Mouse (Mus musculus): ENCODE results near the gene Slc12a3. TPM values are rescaled to one million over a fixed set of nuclear protein-coding genes. Genes with fewer than 3 reads are reported as not detected.

Slc12a3 gene
- polyA plus RNA-seq, 1 experiment from 2014 or later: not detected

- no peaks in the 10 kb centered on the region for H3K27me3 ChIP-seq (ENCODE audit: control insufficient read depth, insufficient read depth, low read length)
- H3K4me3 ChIP-seq (ENCODE audit: low read depth, low read length): no peak overlapping the region
- WGBS: 86% methylated on average over 6 of the region's 6 CpGs
- no peak for DNase-seq (ENCODE audit: low spot score)
- no peak overlapping the region for H3K4me2 ChIP-seq (ENCODE audit: low read depth)
- no peaks in the 10 kb centered on the region for H3K36me3 ChIP-seq (ENCODE audit: control insufficient read depth, insufficient read depth, low read length)
- no peaks in the 10 kb centered on the region for H3K4me1 ChIP-seq (ENCODE audit: control insufficient read depth, insufficient read depth, low read length)
- no peak for ATAC-seq (ENCODE audit: insufficient read depth, low FRiP score, low TSS enrichment)
- H3K9me3 ChIP-seq (ENCODE audit: control insufficient read depth, low read length): no peaks in the 10 kb centered on the region
- no peak overlapping the region for H3K9ac ChIP-seq (ENCODE audit: low read length)
- no peak overlapping the region for H3K27ac ChIP-seq (ENCODE audit: low read depth, low read length)
Measured at GRCm38 (mm10) chr8:94412518-94412917, 83.5 kb downstream of the Slc12a3 start.

DNA sequence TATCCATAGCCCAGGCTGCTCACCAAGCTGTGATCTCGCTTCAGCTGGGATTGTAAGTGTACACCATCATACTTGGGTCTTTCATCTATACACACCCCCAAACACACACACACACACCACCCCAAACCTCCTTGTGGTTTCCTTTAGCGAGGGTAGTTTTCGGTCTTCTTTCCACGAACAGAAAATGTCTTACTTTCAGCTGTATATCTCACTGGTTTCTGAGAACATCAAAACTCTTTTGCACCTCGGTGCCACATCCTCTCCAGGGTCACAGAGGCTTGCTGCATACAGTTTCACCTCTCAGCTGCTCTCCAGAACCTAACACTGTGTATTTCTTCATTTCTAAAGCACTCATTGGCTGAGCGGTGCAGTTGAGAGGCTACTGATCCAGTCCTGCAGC is 84.5 kb downstream of the Slc12a3 start:
- Histone ChIP-seq H3K9me3 (ENCODE audit: control insufficient read depth, low read length) (no peaks in the 10 kb centered on the region), H3K4me2 (ENCODE audit: low read depth) (no peak overlapping the region), H3K9ac (ENCODE audit: low read length) (no peak overlapping the region), H3K4me3 (ENCODE audit: low read depth, low read length) (no peak overlapping the region), H3K27me3 (ENCODE audit: control insufficient read depth, insufficient read depth, low read length) (no peaks in the 10 kb centered on the region), H3K27ac (ENCODE audit: low read depth, low read length) (no peak overlapping the region), H3K36me3 (ENCODE audit: control insufficient read depth, insufficient read depth, low read length) (no peaks in the 10 kb centered on the region), H3K4me1 (ENCODE audit: control insufficient read depth, insufficient read depth, low read length) (no peaks in the 10 kb centered on the region)
- WGBS: 89% methylated on average over 6 of the region's 6 CpGs
- no peak for ATAC-seq (ENCODE audit: insufficient read depth, low FRiP score, low TSS enrichment)
- no peak for DNase-seq (ENCODE audit: low spot score)

DNA sequence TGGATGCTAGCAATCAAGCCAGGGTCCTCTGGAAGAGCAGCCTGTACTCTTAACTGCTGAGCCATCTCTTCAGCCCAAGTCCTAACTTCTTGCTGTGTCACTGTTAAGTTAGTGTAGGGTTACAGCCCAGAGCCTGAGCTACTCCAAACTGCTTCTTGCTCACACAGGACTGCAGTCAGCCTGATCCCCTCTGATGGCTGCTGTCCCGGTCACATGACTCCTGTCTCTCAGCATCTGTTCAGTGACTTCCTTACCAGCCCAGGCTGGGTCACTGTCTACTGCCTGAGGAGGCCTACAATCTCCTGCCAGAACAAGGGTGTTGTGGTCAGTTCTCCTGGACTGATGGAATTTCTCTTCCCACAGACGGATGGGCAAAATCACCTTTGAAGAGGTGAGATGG is 86.2 kb downstream of the Slc12a3 start:
- DNase-seq (ENCODE audit: low spot score) (no peak), ATAC-seq (ENCODE audit: insufficient read depth, low FRiP score, low TSS enrichment) (no peak)
- no peak overlapping the region for H3K27ac ChIP-seq (ENCODE audit: low read depth, low read length)
- H3K4me2 ChIP-seq (ENCODE audit: low read depth): no peak overlapping the region
- no peaks in the 10 kb centered on the region for H3K4me1 ChIP-seq (ENCODE audit: control insufficient read depth, insufficient read depth, low read length)
- H3K9me3 ChIP-seq (ENCODE audit: control insufficient read depth, low read length): no peaks in the 10 kb centered on the region
- H3K27me3 ChIP-seq (ENCODE audit: control insufficient read depth, insufficient read depth, low read length): no peaks in the 10 kb centered on the region
- no peaks in the 10 kb centered on the region for H3K36me3 ChIP-seq (ENCODE audit: control insufficient read depth, insufficient read depth, low read length)
- no peak overlapping the region for H3K4me3 ChIP-seq (ENCODE audit: low read depth, low read length)
- 67% methylated on average over 2 of the region's 2 CpGs for WGBS
- no peak overlapping the region for H3K9ac ChIP-seq (ENCODE audit: low read length)

MicroRNAs within 50 kb of the gene (microRNA counts, 519-probe panel; counts per million panel counts)
- 4,194 counts per million, percentile 77 among the panel's probes with 10 or more counts for microRNA mmu-miR-138

Small RNA genes lying within 50 kb of the gene (microRNA-seq; reads per million reads assigned to microRNA genes)
- 81.2 reads per million, percentile 47 among the genes with 10 or more reads in this experiment for gene Mir138-2

Other genes starting within 250 kb of the Slc12a3 start
- 17.6 and 18.0 TPM in 2 replicates for gene Bbs2, start 230.3 kb upstream of the Slc12a3 start, polyA plus RNA-seq (2014; fragmentation: Nextera tagmentation; extraction: Ambion mirVana)
- gene Mt4, start 192.0 kb upstream of the Slc12a3 start, polyA plus RNA-seq (2014; fragmentation: Nextera tagmentation; extraction: Ambion mirVana): not detected in 2 replicates
- gene Mt3, start 176.6 kb upstream of the Slc12a3 start, polyA plus RNA-seq (2014; fragmentation: Nextera tagmentation; extraction: Ambion mirVana): 8.9 and 9.8 TPM in 2 replicates
- 21.2 and 29.9 TPM in 2 replicates for gene Mt2, start 156.5 kb upstream of the Slc12a3 start, polyA plus RNA-seq (2014; fragmentation: Nextera tagmentation; extraction: Ambion mirVana)
- gene Mt1, start 150.1 kb upstream of the Slc12a3 start, polyA plus RNA-seq (2014; fragmentation: Nextera tagmentation; extraction: Ambion mirVana): 78.2 and 78.5 TPM in 2 replicates
- gene Nup93, start 114.6 kb upstream of the Slc12a3 start, polyA plus RNA-seq (2014; fragmentation: Nextera tagmentation; extraction: Ambion mirVana): 118 and 121 TPM in 2 replicates
- gene Herpud1, start 57.2 kb downstream of the Slc12a3 start, polyA plus RNA-seq (2014; fragmentation: Nextera tagmentation; extraction: Ambion mirVana): 58.4 and 59.3 TPM in 2 replicates
- 0.05 TPM in 1 of 2 replicates, not detected in the other for gene Nlrc5, start 105.2 kb downstream of the Slc12a3 start, polyA plus RNA-seq (2014; fragmentation: Nextera tagmentation; extraction: Ambion mirVana)
- gene Cpne2, start 203.8 kb downstream of the Slc12a3 start, polyA plus RNA-seq (2014; fragmentation: Nextera tagmentation; extraction: Ambion mirVana): 9.5 and 11.2 TPM in 2 replicates